Mouse (Mus musculus) liver, embryonic 13.5 days (tissue): ENCODE data around the gene Hist1h2be. TPM values are rescaled to one million over a fixed set of nuclear protein-coding genes. Genes with fewer than 3 reads are reported as not detected.
A peak's percentile ranks its signal among the peaks of the same experiment; 100 is the strongest.
"Not testable (repeated sequence)": the region's sequence is repeated elsewhere in the genome, so short reads cannot be mapped to it uniquely, and the experiment has no call there.

Source experiments
- ATAC-seq: fragments of 200-750 bp; cut with Nextera tagmentation; 2 replicates; pipeline ENCODE4 v1.8.0; 2017; ENCODE audit warnings: low read depth, mild to moderate bottlenecking, moderate number of reproducible peaks, moderate library complexity
- DNase-seq: peaks from one replicate; pipeline ENCODE4 v3.0.0; 2022
- H3K27ac ChIP-seq: fragments of 300-500 bp; sonication (generic); 2 replicates; pipeline ENCODE4 v1.5.1; 2015; ENCODE audit warnings: moderate library complexity, mild to moderate bottlenecking, inconsistent platforms
- H3K27me3 ChIP-seq: fragments of 300-500 bp; sonication (generic); 2 replicates; pipeline ENCODE4 v1.6.1; 2015; ENCODE audit warnings: mild to moderate bottlenecking, inconsistent platforms
- H3K36me3 ChIP-seq: fragments of 300-500 bp; sonication (generic); 2 replicates; pipeline ENCODE4 v1.6.1; 2015; ENCODE audit warnings: mild to moderate bottlenecking, inconsistent platforms
- H3K4me1 ChIP-seq: fragments of 300-500 bp; sonication (generic); replicated peaks from 2 replicates; pipeline ENCODE4 v1.6.1; 2015; ENCODE audit warnings: inconsistent platforms
- H3K4me2 ChIP-seq: fragments of 300-500 bp; sonication (generic); 2 replicates; pipeline ENCODE4 v1.6.1; 2015; ENCODE audit warnings: inconsistent platforms, mild to moderate bottlenecking, moderate library complexity
- H3K4me3 ChIP-seq: fragments of 300-500 bp; sonication (generic); replicated peaks from 2 replicates; pipeline ENCODE4 v1.5.1; 2015; ENCODE audit warnings: mild to moderate bottlenecking, inconsistent platforms
- H3K9ac ChIP-seq: fragments of 300-500 bp; sonication (generic); 2 replicates; pipeline ENCODE4 v1.6.1; 2015; ENCODE audit warnings: mild to moderate bottlenecking, inconsistent platforms
- H3K9me3 ChIP-seq: fragments of 300-500 bp; sonication (generic); replicated peaks from 2 replicates; pipeline ENCODE4 v1.6.1; 2016; ENCODE audit warnings: inconsistent platforms
- WGBS: fragments of 180-500 bp; shearing (Covaris S2); methylation state at CpG from one replicate; pipeline ENCODE4 v1.1.7; 2015; ENCODE audit not compliant: insufficient replicate concordance; 5-methylcytosine and 5-hydroxymethylcytosine counted together
- polyA plus RNA-seq: library from polyadenylated mRNA; unstranded; fragments of >200 nt; fragmentation: Nextera tagmentation; extraction: Ambion mirVana; gene quantifications from 2 replicates; pipeline ENCODE4 v1.2.1, GENCODE M21; 2015

Hist1h2be gene
- polyA plus RNA-seq = 1.3 and 2.0 TPM in 2 replicates

GRCm38 (mm10) chr13:23620733-23621531 lies at the start of gene Hist1h2be:
TSS of gene Hist1h2be (minus strand) at chr13:23621124.
- H3K4me2 ChIP-seq = peak within 1 kb of the TSS; percentile 90
- no peaks in the 10 kb centered on the region for H3K9me3 ChIP-seq
- H3K27me3 ChIP-seq = peaks cover 11% of the 10 kb centered on the region
- WGBS = under 1% methylated on average over 27 of the region's 27 CpGs
- DNase-seq (peak; percentile 81), ATAC-seq (peak; percentile 74)
- H3K9ac ChIP-seq = peak within 1 kb of the TSS; percentile 96
- H3K4me1 ChIP-seq = peaks cover 18% of the 10 kb centered on the region
- peak within 1 kb of the TSS; percentile 73 for H3K4me3 ChIP-seq
- H3K36me3 ChIP-seq = no peaks in the 10 kb centered on the region
- H3K27ac ChIP-seq = peak within 1 kb of the TSS; percentile 100

- Histone ChIP-seq H3K4me2 (no peak overlapping the region), H3K9ac (no peak overlapping the region), H3K27ac (no peak overlapping the region), H3K9me3 (no peaks in the 10 kb centered on the region), H3K4me1 (no peaks in the 10 kb centered on the region), H3K4me3 (no peak overlapping the region), H3K36me3 (no peaks in the 10 kb centered on the region), H3K27me3 (0 out of 2 replicates have a peak, but pooled peaks cover 8% of the 10 kb centered on the region)
- whole genome bisulfite sequencing = 54% methylated on average over 3 of the region's 3 CpGs
- no peak for ATAC-seq
- DNase-seq = no peak
Observed at GRCm38 (mm10) chr13:23662536-23662935, 41.6 kb upstream of the Hist1h2be start.

- no peaks in the 10 kb centered on the region for H3K4me1 ChIP-seq
- H3K4me3 ChIP-seq = no peak overlapping the region
- H3K27me3 ChIP-seq = 0 out of 2 replicates have a peak, but pooled peaks cover 8% of the 10 kb centered on the region
- no peaks in the 10 kb centered on the region for H3K9me3 ChIP-seq
- H3K36me3 ChIP-seq = no peaks in the 10 kb centered on the region
- H3K27ac ChIP-seq = no peak overlapping the region
- no peak overlapping the region for H3K9ac ChIP-seq
- ATAC-seq = no peak
- no peak overlapping the region for H3K4me2 ChIP-seq
- 61% methylated on average over 6 of the region's 6 CpGs for WGBS
- DNase-seq = no peak
Observed at GRCm38 (mm10) chr13:23659636-23660366, 38.9 kb upstream of the Hist1h2be start.

- 18% methylated on average over 1 of the region's 1 CpGs for WGBS
- Histone ChIP-seq H3K4me2 (no peak overlapping the region), H3K36me3 (no peaks in the 10 kb centered on the region), H3K9me3 (no peaks in the 10 kb centered on the region), H3K9ac (no peak overlapping the region), H3K27ac (no peak overlapping the region), H3K4me3 (no peak overlapping the region), H3K27me3 (peaks cover 5% of the 10 kb centered on the region), H3K4me1 (no peaks in the 10 kb centered on the region)
- ATAC-seq (no peak), DNase-seq (no peak)
Observed at GRCm38 (mm10) chr13:23630653-23631052, 9.7 kb upstream of the Hist1h2be start.

GRCm38 (mm10) chr13:23622861-23623450 lies 2.0 kb upstream of the Hist1h2be start:
- Histone ChIP-seq H3K4me3 (peak overlapping the region; percentile 73), H3K9ac (peak overlapping the region; percentile 96), H3K36me3 (no peaks in the 10 kb centered on the region), H3K27ac (peak overlapping the region; percentile 100), H3K27me3 (peaks cover 13% of the 10 kb centered on the region), H3K4me2 (peak overlapping the region; percentile 90), H3K4me1 (peaks cover 18% of the 10 kb centered on the region), H3K9me3 (no peaks in the 10 kb centered on the region)
- 24% methylated on average over 7 of the region's 7 CpGs for WGBS
- no peak for ATAC-seq
- no peak for DNase-seq

- not testable (repeated sequence) for H3K9me3 ChIP-seq, H3K36me3 ChIP-seq
- peak within 1 kb of the TSS; percentile 90 for H3K4me2 ChIP-seq
- H3K4me3 ChIP-seq = peak within 1 kb of the TSS; percentile 73
- peaks cover 18% of the 10 kb centered on the region for H3K4me1 ChIP-seq
- peak within 1 kb of the TSS; percentile 96 for H3K9ac ChIP-seq
- peak; percentile 81 for ATAC-seq
- H3K27me3 ChIP-seq = peaks cover 13% of the 10 kb centered on the region
- peak within 1 kb of the TSS; percentile 100 for H3K27ac ChIP-seq
- WGBS = under 1% methylated on average over 53 of the region's 53 CpGs
- DNase-seq = peak; percentile 87
Observed at GRCm38 (mm10) chr13:23622175-23622671, 1.3 kb upstream of the Hist1h2be start, which contains the start of gene Hist1h1e. TSS of gene Hist1h1e (minus strand) at chr13:23622558.

GRCm38 (mm10) chr13:23621532-23622174 lies 729 bp upstream of the Hist1h2be start:
- peak overlapping the region; percentile 73 for H3K4me3 ChIP-seq
- WGBS = under 1% methylated on average over 18 of the region's 18 CpGs
- H3K4me1 ChIP-seq = peaks cover 18% of the 10 kb centered on the region
- H3K4me2 ChIP-seq = peak overlapping the region; percentile 90
- DNase-seq = no peak
- H3K27me3 ChIP-seq = peaks cover 13% of the 10 kb centered on the region
- peak; percentile 82 for ATAC-seq
- peak overlapping the region; percentile 96 for H3K9ac ChIP-seq
- no peaks in the 10 kb centered on the region for H3K36me3 ChIP-seq
- H3K9me3 ChIP-seq = no peaks in the 10 kb centered on the region
- peak overlapping the region; percentile 100 for H3K27ac ChIP-seq

- H3K4me1 ChIP-seq = peaks cover 18% of the 10 kb centered on the region
- no peaks in the 10 kb centered on the region for H3K36me3 ChIP-seq
- peak overlapping the region; percentile 90 for H3K4me2 ChIP-seq
- H3K4me3 ChIP-seq = peak overlapping the region; percentile 73
- peak overlapping the region; percentile 100 for H3K27ac ChIP-seq
- no peaks in the 10 kb centered on the region for H3K9me3 ChIP-seq
- WGBS = 21% methylated on average over 12 of the region's 12 CpGs
- H3K9ac ChIP-seq = peak overlapping the region; percentile 96
- no peak for ATAC-seq
- no peak for DNase-seq
- H3K27me3 ChIP-seq = peaks cover 6% of the 10 kb centered on the region
Observed at GRCm38 (mm10) chr13:23620056-23620732, 730 bp downstream of the Hist1h2be start.

- Histone ChIP-seq H3K27me3 (no peaks in the 10 kb centered on the region), H3K27ac (peak overlapping the region; percentile 39), H3K9ac (no peak overlapping the region), H3K9me3 (no peaks in the 10 kb centered on the region), H3K4me2 (no peak overlapping the region), H3K36me3 (peaks cover 14% of the 10 kb centered on the region), H3K4me1 (peaks cover 26% of the 10 kb centered on the region), H3K4me3 (no peak overlapping the region)
- no peak for ATAC-seq
- 80% methylated on average over 3 of the region's 3 CpGs for WGBS
- no peak for DNase-seq
Observed at GRCm38 (mm10) chr13:23611638-23612037, 9.3 kb downstream of the Hist1h2be start.

GRCm38 (mm10) chr13:23610393-23610792 lies 10.5 kb downstream of the Hist1h2be start:
- Histone ChIP-seq H3K4me1 (peaks cover 28% of the 10 kb centered on the region), H3K4me2 (no peak overlapping the region), H3K4me3 (no peak overlapping the region), H3K9ac (no peak overlapping the region), H3K27ac (peak overlapping the region; percentile 86), H3K27me3 (no peaks in the 10 kb centered on the region), H3K9me3 (no peaks in the 10 kb centered on the region), H3K36me3 (peaks cover 14% of the 10 kb centered on the region)
- ATAC-seq (no peak), DNase-seq (no peak)
- WGBS = 53% methylated on average over 2 of the region's 2 CpGs
